Mouse (Mus musculus): Measurements from ENCODE around the gene Prepl. TPM values are rescaled to one million over a fixed set of nuclear protein-coding genes. Genes with fewer than 3 reads are reported as not detected.

The Prepl gene
- total and polyA plus RNA-seq, 2 experiments from 2014 or later, result 30.1 to 40.8 TPM

GRCm38 (mm10) chr17:85038311-85038710 lies 51.7 kb downstream of the Prepl start:
- Histone ChIP-seq H3K9ac (replicated peaks; ENCODE audit: low read depth, low read length) (no peak overlapping the region), H3K9me3 (replicated peaks; ENCODE audit: control insufficient read depth, low read length) (no peaks in the 10 kb centered on the region), H3K4me2 (ENCODE audit: low read depth, low read length) (no peak overlapping the region), H3K27me3 (ENCODE audit: control insufficient read depth, insufficient read depth, low read length) (no peaks in the 10 kb centered on the region), H3K4me1 (ENCODE audit: control insufficient read depth, insufficient read depth) (no peaks in the 10 kb centered on the region), H3K27ac (ENCODE audit: low read depth) (no peak overlapping the region), H3K4me3 (ENCODE audit: low read depth, low read length) (no peak overlapping the region), H3K36me3 (replicated peaks; ENCODE audit: control insufficient read depth, insufficient read depth, low read length) (no peaks in the 10 kb centered on the region)
- no peak for TF ChIP-seq EP300 (IDR thresholded peaks at IDR 0.05; ENCODE audit: low read depth)
- 77% methylated on average over 4 of the region's 4 CpGs for WGBS
- ATAC-seq (ENCODE audit: insufficient read depth, low read depth) (no peak), DNase-seq (ENCODE audit: low spot score) (no peak)

DNA sequence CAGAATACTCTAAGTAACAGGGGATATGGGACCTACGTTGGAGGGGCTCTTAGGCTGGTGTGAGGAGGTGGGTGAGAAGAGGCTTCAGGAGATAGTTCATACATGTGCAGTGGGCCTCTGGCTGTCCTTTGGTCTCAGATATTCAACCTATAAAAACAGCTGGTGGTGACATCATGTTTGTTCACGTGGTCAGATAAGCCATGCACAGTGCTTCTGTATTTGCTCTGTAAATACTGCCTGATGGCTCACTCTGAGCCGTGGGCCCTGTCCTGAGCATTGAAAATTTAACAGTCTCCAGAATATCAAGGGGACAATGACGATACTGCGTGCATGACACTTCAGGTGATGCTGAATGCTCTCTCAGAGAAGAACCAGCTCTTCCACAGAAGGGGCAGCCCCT lies 52.2 kb downstream of the Prepl start:
- Histone ChIP-seq H3K4me2 (ENCODE audit: low read depth, low read length) (no peak overlapping the region), H3K9ac (replicated peaks; ENCODE audit: low read depth, low read length) (no peak overlapping the region), H3K4me3 (ENCODE audit: low read depth, low read length) (no peak overlapping the region), H3K27me3 (ENCODE audit: control insufficient read depth, insufficient read depth, low read length) (no peaks in the 10 kb centered on the region), H3K27ac (ENCODE audit: low read depth) (no peak overlapping the region), H3K9me3 (replicated peaks; ENCODE audit: control insufficient read depth, low read length) (no peaks in the 10 kb centered on the region), H3K4me1 (ENCODE audit: control insufficient read depth, insufficient read depth) (no peaks in the 10 kb centered on the region), H3K36me3 (replicated peaks; ENCODE audit: control insufficient read depth, insufficient read depth, low read length) (no peaks in the 10 kb centered on the region)
- no peak for DNase-seq (ENCODE audit: low spot score)
- no peak for TF ChIP-seq CTCF (IDR thresholded peaks at IDR 0.05; ENCODE audit: low read depth)
- TF ChIP-seq EP300 (IDR thresholded peaks at IDR 0.05; ENCODE audit: low read depth), result no peak
- ATAC-seq (ENCODE audit: insufficient read depth, low read depth), result no peak
- 70% methylated on average over 5 of the region's 5 CpGs for WGBS

DNA sequence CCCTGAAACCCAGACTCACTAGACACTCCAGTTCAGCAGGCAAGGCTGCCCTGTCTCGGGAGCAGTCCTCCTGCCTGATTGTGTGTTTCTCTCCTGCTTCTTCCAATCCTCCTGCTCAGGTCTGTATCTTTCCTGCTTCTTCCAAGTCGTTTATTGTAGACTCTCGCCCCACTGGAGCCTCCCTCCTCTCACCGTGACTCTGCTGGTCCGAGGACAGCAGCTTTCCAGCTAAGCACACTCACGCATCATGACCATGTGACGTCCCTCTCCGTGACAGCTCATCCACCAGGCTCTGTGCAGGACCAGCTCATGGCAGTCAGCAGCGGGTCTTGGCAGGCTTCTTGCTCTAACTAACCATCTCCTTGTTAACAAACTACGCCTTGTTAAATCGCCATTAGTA lies 56.0 kb downstream of the Prepl start:
- no peak for ATAC-seq (ENCODE audit: insufficient read depth, low read depth)
- 44% methylated on average over 11 of the region's 11 CpGs for WGBS

DNA sequence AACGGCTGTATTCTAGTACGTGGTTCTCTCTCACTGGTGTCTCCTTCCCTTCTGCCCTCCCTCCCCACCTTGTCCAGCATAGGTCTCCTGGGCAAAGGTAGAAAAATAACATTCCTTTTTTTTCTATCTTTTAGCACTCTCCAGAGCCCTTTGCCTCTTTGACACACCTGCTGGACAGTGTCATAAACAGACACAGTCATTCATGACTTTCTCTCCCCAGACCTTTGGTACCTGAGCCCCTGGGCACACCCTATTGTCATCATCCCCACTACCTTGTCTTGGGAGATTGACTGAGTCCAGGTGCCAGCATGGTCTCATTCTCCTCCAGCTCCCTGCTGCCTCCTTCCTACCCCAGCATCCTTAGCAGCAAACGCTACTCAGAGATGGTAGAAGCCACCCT lies 57.0 kb downstream of the Prepl start:
- no peak overlapping the region for H3K4me2 ChIP-seq (ENCODE audit: low read depth, low read length)
- H3K27me3 ChIP-seq (ENCODE audit: control insufficient read depth, insufficient read depth, low read length), result no peaks in the 10 kb centered on the region
- no peaks in the 10 kb centered on the region for H3K4me1 ChIP-seq (ENCODE audit: control insufficient read depth, insufficient read depth)
- no peak overlapping the region for H3K9ac ChIP-seq (replicated peaks; ENCODE audit: low read depth, low read length)
- DNase-seq (ENCODE audit: low spot score), result no peak
- no peak overlapping the region for H3K4me3 ChIP-seq (ENCODE audit: low read depth, low read length)
- H3K36me3 ChIP-seq (replicated peaks; ENCODE audit: control insufficient read depth, insufficient read depth, low read length), result no peaks in the 10 kb centered on the region
- H3K27ac ChIP-seq (ENCODE audit: low read depth), result no peak overlapping the region
- 81% methylated on average over 3 of the region's 3 CpGs for WGBS
- ATAC-seq (ENCODE audit: insufficient read depth, low read depth), result no peak
- no peaks in the 10 kb centered on the region for H3K9me3 ChIP-seq (replicated peaks; ENCODE audit: control insufficient read depth, low read length)
- TF ChIP-seq EP300 (IDR thresholded peaks at IDR 0.05; ENCODE audit: low read depth), result no peak
- TF ChIP-seq CTCF (IDR thresholded peaks at IDR 0.05; ENCODE audit: low read depth), result no peak

More for the DNA sequence above, 56.0 kb downstream of the Prepl start:
- Histone ChIP-seq H3K4me2 (ENCODE audit: low read depth, low read length) (no peak overlapping the region), H3K36me3 (replicated peaks; ENCODE audit: control insufficient read depth, insufficient read depth, low read length) (no peaks in the 10 kb centered on the region), H3K9ac (replicated peaks; ENCODE audit: low read depth, low read length) (no peak overlapping the region), H3K27ac (ENCODE audit: low read depth) (no peak overlapping the region), H3K9me3 (replicated peaks; ENCODE audit: control insufficient read depth, low read length) (no peaks in the 10 kb centered on the region), H3K4me3 (ENCODE audit: low read depth, low read length) (no peak overlapping the region), H3K27me3 (ENCODE audit: control insufficient read depth, insufficient read depth, low read length) (no peaks in the 10 kb centered on the region), H3K4me1 (ENCODE audit: control insufficient read depth, insufficient read depth) (no peaks in the 10 kb centered on the region)
- TF ChIP-seq EP300 (IDR thresholded peaks at IDR 0.05; ENCODE audit: low read depth), result no peak
- TF ChIP-seq CTCF (IDR thresholded peaks at IDR 0.05; ENCODE audit: low read depth), result no peak
- DNase-seq (ENCODE audit: low spot score), result no peak

- WGBS, result 60% methylated on average over 5 of the region's 5 CpGs
- H3K4me2 ChIP-seq (ENCODE audit: low read depth, low read length), result no peak overlapping the region
- H3K9me3 ChIP-seq (replicated peaks; ENCODE audit: control insufficient read depth, low read length), result no peaks in the 10 kb centered on the region
- no peak overlapping the region for H3K27ac ChIP-seq (ENCODE audit: low read depth)
- TF ChIP-seq CTCF (IDR thresholded peaks at IDR 0.05; ENCODE audit: low read depth) (no peak), EP300 (IDR thresholded peaks at IDR 0.05; ENCODE audit: low read depth) (no peak)
- H3K4me1 ChIP-seq (ENCODE audit: control insufficient read depth, insufficient read depth), result no peaks in the 10 kb centered on the region
- H3K36me3 ChIP-seq (replicated peaks; ENCODE audit: control insufficient read depth, insufficient read depth, low read length), result no peaks in the 10 kb centered on the region
- ATAC-seq (ENCODE audit: insufficient read depth, low read depth), result no peak
- H3K27me3 ChIP-seq (ENCODE audit: control insufficient read depth, insufficient read depth, low read length), result no peaks in the 10 kb centered on the region
- DNase-seq (ENCODE audit: low spot score), result no peak
- no peak overlapping the region for H3K4me3 ChIP-seq (ENCODE audit: low read depth, low read length)
- no peak overlapping the region for H3K9ac ChIP-seq (replicated peaks; ENCODE audit: low read depth, low read length)
These were observed 59.4 kb downstream of the Prepl start for GRCm38 (mm10) chr17:85030651-85031050.

GRCm38 (mm10) chr17:85028797-85029196 lies 61.2 kb downstream of the Prepl start:
- no peak overlapping the region for H3K27ac ChIP-seq (ENCODE audit: low read depth)
- no peaks in the 10 kb centered on the region for H3K4me1 ChIP-seq (ENCODE audit: control insufficient read depth, insufficient read depth)
- no peaks in the 10 kb centered on the region for H3K27me3 ChIP-seq (ENCODE audit: control insufficient read depth, insufficient read depth, low read length)
- no peak overlapping the region for H3K9ac ChIP-seq (replicated peaks; ENCODE audit: low read depth, low read length)
- H3K4me3 ChIP-seq (ENCODE audit: low read depth, low read length), result no peak overlapping the region
- no peaks in the 10 kb centered on the region for H3K9me3 ChIP-seq (replicated peaks; ENCODE audit: control insufficient read depth, low read length)
- ATAC-seq (ENCODE audit: insufficient read depth, low read depth) (no peak), DNase-seq (ENCODE audit: low spot score) (no peak)
- WGBS, result 88% methylated on average over 10 of the region's 10 CpGs
- H3K4me2 ChIP-seq (ENCODE audit: low read depth, low read length), result no peak overlapping the region
- no peak for TF ChIP-seq CTCF (IDR thresholded peaks at IDR 0.05; ENCODE audit: low read depth)
- no peak for TF ChIP-seq EP300 (IDR thresholded peaks at IDR 0.05; ENCODE audit: low read depth)
- 0 out of 2 replicates have a peak, but pooled peaks cover 3% of the 10 kb centered on the region for H3K36me3 ChIP-seq (replicated peaks; ENCODE audit: control insufficient read depth, insufficient read depth, low read length)
